Comparison of ENCODE assay signal across 8 mouse cellular contexts in the genomic region with DNA sequence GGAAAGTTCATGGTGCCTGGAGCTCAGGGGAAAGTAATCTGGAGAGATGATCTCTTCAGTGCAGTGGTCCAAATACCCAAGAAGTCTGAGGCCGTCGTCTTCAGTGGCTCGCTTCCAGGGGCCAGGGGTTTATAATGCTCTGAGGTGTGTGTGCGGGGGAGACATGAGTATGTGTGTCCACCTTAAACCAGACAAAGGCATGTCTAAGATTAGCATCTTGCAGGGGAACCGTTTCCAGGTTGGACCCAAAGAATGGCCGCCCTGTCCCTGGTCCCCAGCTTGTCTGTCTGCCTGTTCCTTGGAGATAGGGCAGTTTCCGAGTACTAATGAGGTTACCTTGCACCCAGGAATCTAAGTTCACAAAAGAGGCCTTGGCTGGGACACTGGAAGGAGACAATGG. TPM values are rescaled to one million over a fixed set of nuclear protein-coding genes. Genes with fewer than 3 reads are reported as not detected.
DNase-seq lines count a peak whose midpoint lies in the region; ATAC-seq and TF ChIP-seq lines count a peak whose summit lies in the region.

A gene (minus strand): TSS at position 101 of the 400 bp plus-strand sequence.

- ATAC-seq in hindbrain, embryonic 13.5 days (ENCODE audit: low FRiP score): no peak
- ATAC-seq in midbrain, embryonic 12.5 days (ENCODE audit: low FRiP score, low read depth): no peak

- H3K36me3 ChIP-seq in kidney, adult 2 months (ENCODE audit: control insufficient read depth, insufficient read depth, low read length): no peaks in the 10 kb centered on the region
- H3K36me3 ChIP-seq in hindbrain, embryonic 13.5 days: no peaks in the 10 kb centered on the region
- no peaks in the 10 kb centered on the region for H3K36me3 ChIP-seq in midbrain, embryonic 12.5 days

- H3K27ac ChIP-seq in kidney, adult 2 months (ENCODE audit: insufficient read depth, low read depth, low read length): no peak within 1 kb of the TSS
- H3K27ac ChIP-seq in brown adipose tissue, adult 24 weeks (replicated peaks; ENCODE audit: low read depth, low read length): no peak within 1 kb of the TSS
- H3K27ac ChIP-seq in hindbrain, embryonic 13.5 days: peak within 1 kb of the TSS; percentile 32; the same call in 1 of the 2 replicates
- no peak within 1 kb of the TSS for H3K27ac ChIP-seq in midbrain, embryonic 12.5 days (replicated peaks)

- peak within 1 kb of the TSS; percentile 55 for H3K4me3 ChIP-seq in kidney, adult 2 months (ENCODE audit: insufficient read depth, low read depth, low read length)
- H3K4me3 ChIP-seq in brown adipose tissue, adult 24 weeks (ENCODE audit: insufficient read depth, low read depth, low read length): peak within 1 kb of the TSS; percentile 80
- H3K4me3 ChIP-seq in hindbrain, embryonic 13.5 days: peak within 1 kb of the TSS; percentile 45
- H3K4me3 ChIP-seq in midbrain, embryonic 12.5 days: peak within 1 kb of the TSS; percentile 44

- WGBS in kidney, adult 2 months: 77% methylated on average over 7 of the region's 7 CpGs
- 88% methylated on average over 7 of the region's 7 CpGs for WGBS in hindbrain, embryonic 13.5 days
- WGBS in midbrain, embryonic 12.5 days: 88% methylated on average over 7 of the region's 7 CpGs

- H3K9ac ChIP-seq in hindbrain, embryonic 13.5 days: peak within 1 kb of the TSS; percentile 73
- peak within 1 kb of the TSS; percentile 53 for H3K9ac ChIP-seq in midbrain, embryonic 12.5 days (replicated peaks)

- no peak for DNase-seq in kidney, adult 2 months
- no peak for DNase-seq in kidney, postnatal 14 days
- DNase-seq in cerebellum, adult 9-11 months: no peak
- DNase-seq in spleen, postnatal 14 days (ENCODE audit: low spot score in 2 of 2): no peak
- DNase-seq in frontal cortex, postnatal 36 days (ENCODE audit: low spot score in 2 of 2): no peak

- no peak for TF ChIP-seq CTCF in kidney, adult 2 months (conservative IDR thresholded peaks at IDR 0.05; ENCODE audit: insufficient read depth, insufficient read length, low read depth, low read length)

- peaks cover 7% of the 10 kb centered on the region; the same call in 1 of the 2 replicates for H3K4me1 ChIP-seq in kidney, adult 2 months (ENCODE audit: control insufficient read depth, insufficient read depth, low read length)
- H3K4me1 ChIP-seq in brown adipose tissue, adult 24 weeks (ENCODE audit: control insufficient read depth, insufficient read depth, insufficient read length, low read length): no peaks in the 10 kb centered on the region
- peaks cover 29% of the 10 kb centered on the region for H3K4me1 ChIP-seq in hindbrain, embryonic 13.5 days (replicated peaks)
- peaks cover 28% of the 10 kb centered on the region for H3K4me1 ChIP-seq in midbrain, embryonic 12.5 days

- H3K9me3 ChIP-seq in hindbrain, embryonic 13.5 days: no peaks in the 10 kb centered on the region
- no peaks in the 10 kb centered on the region for H3K9me3 ChIP-seq in midbrain, embryonic 12.5 days

- H3K27me3 ChIP-seq in kidney, adult 2 months (replicated peaks; ENCODE audit: control insufficient read depth, insufficient read depth, low read length): no peaks in the 10 kb centered on the region
- 0 out of 2 replicates have a peak, but pooled peaks cover 14% of the 10 kb centered on the region for H3K27me3 ChIP-seq in hindbrain, embryonic 13.5 days
- peaks cover 41% of the 10 kb centered on the region for H3K27me3 ChIP-seq in midbrain, embryonic 12.5 days

- no peak for TF ChIP-seq POLR2A in kidney, adult 2 months (IDR thresholded peaks at IDR 0.05; ENCODE audit: low read depth, low read length)

- H3K4me2 ChIP-seq in hindbrain, embryonic 13.5 days: peak within 1 kb of the TSS; percentile 64
- peak within 1 kb of the TSS; percentile 78 for H3K4me2 ChIP-seq in midbrain, embryonic 12.5 days (replicated peaks)

RNA-seq across cellular contexts. Expression of the gene that starts here (rescaled TPM):
- polyA plus RNA-seq in kidney, adult 2 months (2012; rRNA removed): not detected in 2 replicates
- polyA plus RNA-seq in brown adipose tissue, adult 24 weeks (2012; ENCODE audit: insufficient read depth, insufficient read length, missing spikeins): not detected in 2 replicates
- 0.42 TPM in 1 of 2 replicates, not detected in the other for polyA plus RNA-seq in hindbrain, embryonic 13.5 days (2015; fragmentation: Nextera tagmentation; extraction: Ambion mirVana)
- not detected in 2 replicates for polyA plus RNA-seq in midbrain, embryonic 12.5 days (2016; fragmentation: Nextera tagmentation; extraction: Ambion mirVana)
